Comparison of ENCODE assay signal across 8 mouse cellular contexts in genomic region chr8:70865350-70866000, GRCm38 (mm10). TPM values are rescaled to one million over a fixed set of nuclear protein-coding genes. Genes with fewer than 3 reads are reported as not detected.
DNase-seq lines count a peak whose midpoint lies in the region; ATAC-seq lines count a peak whose summit lies in the region.

No protein-coding gene starts in this region.

- peak; percentile 100 for DNase-seq in R1 (ENCODE audit: low read depth, low spot score)
- peak; percentile 99 for DNase-seq in cerebellum, postnatal 25 days
- DNase-seq in frontal cortex, postnatal 36 days (ENCODE audit: low spot score in 2 of 2) = peak; percentile 100
- DNase-seq in left cerebral cortex, adult 11 months (ENCODE audit: low spot score) = peak; percentile 99
- peak; percentile 99 for DNase-seq in lung, postnatal 4 days
- peak; percentile 100 for DNase-seq in retina, postnatal 7 days (ENCODE audit: low read depth, low spot score)
- peak; percentile 97 for DNase-seq in urinary bladder, adult 2 months (ENCODE audit: low spot score)

- 0% methylated on average over 46 of the region's 46 CpGs for WGBS in hindbrain, embryonic 15.5 days

- peak overlapping the region; percentile 94 for H3K4me2 ChIP-seq in hindbrain, embryonic 15.5 days

- H3K36me3 ChIP-seq in hindbrain, embryonic 15.5 days = peaks cover 6% of the 10 kb centered on the region; the same call in 1 of the 2 replicates

- ATAC-seq in hindbrain, embryonic 15.5 days (ENCODE audit: low FRiP score, low read depth) = peak; percentile 89

- peak overlapping the region; percentile 56 for H3K9ac ChIP-seq in hindbrain, embryonic 15.5 days

- H3K4me1 ChIP-seq in hindbrain, embryonic 15.5 days (replicated peaks) = peaks cover 72% of the 10 kb centered on the region

- peak overlapping the region; percentile 48 for H3K4me3 ChIP-seq in hindbrain, embryonic 15.5 days

- H3K27ac ChIP-seq in hindbrain, embryonic 15.5 days (replicated peaks) = peak overlapping the region; percentile 95

- H3K9me3 ChIP-seq in hindbrain, embryonic 15.5 days = no peaks in the 10 kb centered on the region

- H3K27me3 ChIP-seq in hindbrain, embryonic 15.5 days = no peaks in the 10 kb centered on the region

RNA-seq across cellular contexts. Expression of gene Kcnn1, which starts 2.4 kb away (rescaled TPM):
- polyA plus RNA-seq in hindbrain, embryonic 15.5 days (2015; fragmentation: Nextera tagmentation; extraction: Ambion mirVana) = 19.2 and 19.8 TPM in 2 replicates
- 5.5 and 5.6 TPM in 2 replicates for polyA plus RNA-seq in urinary bladder, adult 2 months (2012; rRNA removed)

RNA-seq across cellular contexts. Expression of gene Ccdc124, which starts 8.3 kb away (rescaled TPM):
- 166 and 176 TPM in 2 replicates for polyA plus RNA-seq in hindbrain, embryonic 15.5 days (2015; fragmentation: Nextera tagmentation; extraction: Ambion mirVana)
- polyA plus RNA-seq in urinary bladder, adult 2 months (2012; rRNA removed) = 70.9 and 74.6 TPM in 2 replicates

RNA-seq across cellular contexts. Expression of gene Arrdc2, which starts 26.0 kb away (rescaled TPM):
- 7.8 and 8.0 TPM in 2 replicates for polyA plus RNA-seq in hindbrain, embryonic 15.5 days (2015; fragmentation: Nextera tagmentation; extraction: Ambion mirVana)
- 20.4 and 27.4 TPM in 2 replicates for polyA plus RNA-seq in urinary bladder, adult 2 months (2012; rRNA removed)

RNA-seq across cellular contexts. Expression of gene Slc5a5, which starts 27.1 kb away (rescaled TPM):
- 1.7 and 1.9 TPM in 2 replicates for polyA plus RNA-seq in hindbrain, embryonic 15.5 days (2015; fragmentation: Nextera tagmentation; extraction: Ambion mirVana)
- 1.7 and 2.3 TPM in 2 replicates for polyA plus RNA-seq in urinary bladder, adult 2 months (2012; rRNA removed)

RNA-seq across cellular contexts. Expression of gene Rpl18a, which starts 31.7 kb away (rescaled TPM):
- polyA plus RNA-seq in hindbrain, embryonic 15.5 days (2015; fragmentation: Nextera tagmentation; extraction: Ambion mirVana) = 2,082 and 2,226 TPM in 2 replicates
- 3,950 and 3,976 TPM in 2 replicates for polyA plus RNA-seq in urinary bladder, adult 2 months (2012; rRNA removed)

Comparison
In these comparisons a context has a peak if more than half of its experiments do, and no peak if none do; other contexts are left out.
1. Peak in every context shown above with its lines: DNase-seq, ATAC-seq, H3K4me3 ChIP-seq and H3K27ac ChIP-seq.